Mouse (Mus musculus): Measurements from ENCODE around the gene Cacna1h. TPM values are rescaled to one million over a fixed set of nuclear protein-coding genes. Genes with fewer than 3 reads are reported as not detected.

The Cacna1h gene
- polyA plus RNA-seq, 1 experiment from 2014 or later = 4.4 TPM

- DNase-seq (ENCODE audit: low spot score) (peak; percentile 72), ATAC-seq (replicated peaks; ENCODE audit: low FRiP score) (peak; percentile 65)
- H3K4me2 ChIP-seq (ENCODE audit: low read depth, low read length, severe bottlenecking) = peak overlapping the region; percentile 97
- H3K4me3 ChIP-seq (ENCODE audit: low read depth, low read length) = peak overlapping the region; percentile 64
- peak overlapping the region; percentile 66 for H3K9ac ChIP-seq (ENCODE audit: low read length)
- WGBS = 0% methylated on average over 32 of the region's 40 CpGs
- H3K9me3 ChIP-seq (ENCODE audit: control insufficient read depth, low read length) = no peaks in the 10 kb centered on the region
- H3K27ac ChIP-seq (ENCODE audit: low read depth, low read length) = 0 out of 2 replicates have a peak overlapping the region, but pooled peaks have one; percentile 7
- H3K4me1 ChIP-seq (replicated peaks; ENCODE audit: control insufficient read depth, insufficient read depth, low read length) = peaks cover 16% of the 10 kb centered on the region
- H3K27me3 ChIP-seq (ENCODE audit: control insufficient read depth, insufficient read depth, low read length) = peaks cover 26% of the 10 kb centered on the region
- no peaks in the 10 kb centered on the region for H3K36me3 ChIP-seq (ENCODE audit: control insufficient read depth, insufficient read depth, low read length)
Observed at GRCm38 (mm10) chr17:25433223-25433616, 363 bp downstream of the Cacna1h start.

- under 1% methylated on average over 52 of the region's 53 CpGs for WGBS
- Histone ChIP-seq H3K4me1 (replicated peaks; ENCODE audit: control insufficient read depth, insufficient read depth, low read length) (peaks cover 17% of the 10 kb centered on the region), H3K9me3 (ENCODE audit: control insufficient read depth, low read length) (no peaks in the 10 kb centered on the region), H3K4me2 (ENCODE audit: low read depth, low read length, severe bottlenecking) (peak overlapping the region; percentile 97), H3K27ac (ENCODE audit: low read depth, low read length) (no peak overlapping the region), H3K9ac (ENCODE audit: low read length) (peak overlapping the region; percentile 66), H3K27me3 (ENCODE audit: control insufficient read depth, insufficient read depth, low read length) (peaks cover 26% of the 10 kb centered on the region), H3K4me3 (ENCODE audit: low read depth, low read length) (peak overlapping the region; percentile 64), H3K36me3 (ENCODE audit: control insufficient read depth, insufficient read depth, low read length) (no peaks in the 10 kb centered on the region)
- DNase-seq (ENCODE audit: low spot score) = peak; percentile 74
- ATAC-seq (replicated peaks; ENCODE audit: low FRiP score) = no peak
Observed at GRCm38 (mm10) chr17:25432433-25433181, 976 bp downstream of the Cacna1h start.

GRCm38 (mm10) chr17:25430534-25430933, 3.0 kb downstream of the Cacna1h start:
- 48% methylated on average over 8 of the region's 8 CpGs for WGBS
- Histone ChIP-seq H3K4me2 (ENCODE audit: low read depth, low read length, severe bottlenecking) (no peak overlapping the region), H3K9me3 (ENCODE audit: control insufficient read depth, low read length) (no peaks in the 10 kb centered on the region), H3K4me3 (ENCODE audit: low read depth, low read length) (no peak overlapping the region), H3K27ac (ENCODE audit: low read depth, low read length) (no peak overlapping the region), H3K36me3 (ENCODE audit: control insufficient read depth, insufficient read depth, low read length) (no peaks in the 10 kb centered on the region), H3K9ac (ENCODE audit: low read length) (no peak overlapping the region), H3K4me1 (replicated peaks; ENCODE audit: control insufficient read depth, insufficient read depth, low read length) (peaks cover 20% of the 10 kb centered on the region), H3K27me3 (ENCODE audit: control insufficient read depth, insufficient read depth, low read length) (peaks cover 24% of the 10 kb centered on the region)
- DNase-seq (ENCODE audit: low spot score) (no peak), ATAC-seq (replicated peaks; ENCODE audit: low FRiP score) (no peak)

- Histone ChIP-seq H3K27ac (ENCODE audit: low read depth, low read length) (no peak overlapping the region), H3K36me3 (ENCODE audit: control insufficient read depth, insufficient read depth, low read length) (no peaks in the 10 kb centered on the region), H3K4me3 (ENCODE audit: low read depth, low read length) (no peak overlapping the region), H3K9me3 (ENCODE audit: control insufficient read depth, low read length) (no peaks in the 10 kb centered on the region), H3K4me2 (ENCODE audit: low read depth, low read length, severe bottlenecking) (no peak overlapping the region), H3K4me1 (replicated peaks; ENCODE audit: control insufficient read depth, insufficient read depth, low read length) (peaks cover 20% of the 10 kb centered on the region), H3K9ac (ENCODE audit: low read length) (no peak overlapping the region), H3K27me3 (ENCODE audit: control insufficient read depth, insufficient read depth, low read length) (peaks cover 24% of the 10 kb centered on the region)
- WGBS = 54% methylated on average over 6 of the region's 6 CpGs
- DNase-seq (ENCODE audit: low spot score) (no peak), ATAC-seq (replicated peaks; ENCODE audit: low FRiP score) (no peak)
Observed at GRCm38 (mm10) chr17:25429886-25430285, 3.7 kb downstream of the Cacna1h start.

- WGBS = 68% methylated on average over 5 of the region's 5 CpGs
- Histone ChIP-seq H3K36me3 (ENCODE audit: control insufficient read depth, insufficient read depth, low read length) (no peaks in the 10 kb centered on the region), H3K4me3 (ENCODE audit: low read depth, low read length) (no peak overlapping the region), H3K27me3 (ENCODE audit: control insufficient read depth, insufficient read depth, low read length) (peaks cover 24% of the 10 kb centered on the region), H3K9me3 (ENCODE audit: control insufficient read depth, low read length) (no peaks in the 10 kb centered on the region), H3K4me1 (replicated peaks; ENCODE audit: control insufficient read depth, insufficient read depth, low read length) (peaks cover 18% of the 10 kb centered on the region), H3K27ac (ENCODE audit: low read depth, low read length) (no peak overlapping the region), H3K9ac (ENCODE audit: low read length) (no peak overlapping the region), H3K4me2 (ENCODE audit: low read depth, low read length, severe bottlenecking) (no peak overlapping the region)
- ATAC-seq (replicated peaks; ENCODE audit: low FRiP score) (no peak), DNase-seq (ENCODE audit: low spot score) (no peak)
Observed at GRCm38 (mm10) chr17:25429240-25429639, 4.3 kb downstream of the Cacna1h start.

GRCm38 (mm10) chr17:25427441-25427840, 6.1 kb downstream of the Cacna1h start:
- H3K27ac ChIP-seq (ENCODE audit: low read depth, low read length) = no peak overlapping the region
- WGBS = 48% methylated on average over 10 of the region's 10 CpGs
- DNase-seq (ENCODE audit: low spot score) (no peak), ATAC-seq (replicated peaks; ENCODE audit: low FRiP score) (no peak)
- no peak overlapping the region for H3K4me3 ChIP-seq (ENCODE audit: low read depth, low read length)
- H3K4me1 ChIP-seq (replicated peaks; ENCODE audit: control insufficient read depth, insufficient read depth, low read length) = peaks cover 12% of the 10 kb centered on the region
- no peaks in the 10 kb centered on the region for H3K36me3 ChIP-seq (ENCODE audit: control insufficient read depth, insufficient read depth, low read length)
- no peak overlapping the region for H3K4me2 ChIP-seq (ENCODE audit: low read depth, low read length, severe bottlenecking)
- peaks cover 16% of the 10 kb centered on the region for H3K27me3 ChIP-seq (ENCODE audit: control insufficient read depth, insufficient read depth, low read length)
- no peaks in the 10 kb centered on the region for H3K9me3 ChIP-seq (ENCODE audit: control insufficient read depth, low read length)
- H3K9ac ChIP-seq (ENCODE audit: low read length) = no peak overlapping the region

GRCm38 (mm10) chr17:25425996-25426395, 7.6 kb downstream of the Cacna1h start:
- 67% methylated on average over 2 of the region's 2 CpGs for WGBS
- ATAC-seq (replicated peaks; ENCODE audit: low FRiP score) = no peak
- no peaks in the 10 kb centered on the region for H3K9me3 ChIP-seq (ENCODE audit: control insufficient read depth, low read length)
- no peak overlapping the region for H3K4me2 ChIP-seq (ENCODE audit: low read depth, low read length, severe bottlenecking)
- no peak for DNase-seq (ENCODE audit: low spot score)
- H3K36me3 ChIP-seq (ENCODE audit: control insufficient read depth, insufficient read depth, low read length) = no peaks in the 10 kb centered on the region
- peaks cover 2% of the 10 kb centered on the region for H3K27me3 ChIP-seq (ENCODE audit: control insufficient read depth, insufficient read depth, low read length)
- no peak overlapping the region for H3K4me3 ChIP-seq (ENCODE audit: low read depth, low read length)
- H3K4me1 ChIP-seq (replicated peaks; ENCODE audit: control insufficient read depth, insufficient read depth, low read length) = peaks cover 5% of the 10 kb centered on the region
- no peak overlapping the region for H3K9ac ChIP-seq (ENCODE audit: low read length)
- no peak overlapping the region for H3K27ac ChIP-seq (ENCODE audit: low read depth, low read length)

GRCm38 (mm10) chr17:25424526-25425080, 9.0 kb downstream of the Cacna1h start:
- ATAC-seq (replicated peaks; ENCODE audit: low FRiP score) = no peak
- Histone ChIP-seq H3K36me3 (ENCODE audit: control insufficient read depth, insufficient read depth, low read length) (no peaks in the 10 kb centered on the region), H3K9me3 (ENCODE audit: control insufficient read depth, low read length) (no peaks in the 10 kb centered on the region), H3K27ac (ENCODE audit: low read depth, low read length) (no peak overlapping the region), H3K27me3 (ENCODE audit: control insufficient read depth, insufficient read depth, low read length) (no peaks in the 10 kb centered on the region), H3K4me2 (ENCODE audit: low read depth, low read length, severe bottlenecking) (no peak overlapping the region), H3K4me1 (replicated peaks; ENCODE audit: control insufficient read depth, insufficient read depth, low read length) (peaks cover 12% of the 10 kb centered on the region), H3K9ac (ENCODE audit: low read length) (no peak overlapping the region), H3K4me3 (ENCODE audit: low read depth, low read length) (no peak overlapping the region)
- 31% methylated on average over 8 of the region's 8 CpGs for WGBS
- DNase-seq (ENCODE audit: low spot score) = no peak

GRCm38 (mm10) chr17:25420998-25421397, 12.6 kb downstream of the Cacna1h start:
- Histone ChIP-seq H3K36me3 (ENCODE audit: control insufficient read depth, insufficient read depth, low read length) (no peaks in the 10 kb centered on the region), H3K9me3 (ENCODE audit: control insufficient read depth, low read length) (no peaks in the 10 kb centered on the region), H3K27ac (ENCODE audit: low read depth, low read length) (no peak overlapping the region), H3K4me3 (ENCODE audit: low read depth, low read length) (no peak overlapping the region), H3K9ac (ENCODE audit: low read length) (no peak overlapping the region), H3K4me1 (replicated peaks; ENCODE audit: control insufficient read depth, insufficient read depth, low read length) (peaks cover 30% of the 10 kb centered on the region), H3K4me2 (ENCODE audit: low read depth, low read length, severe bottlenecking) (no peak overlapping the region), H3K27me3 (ENCODE audit: control insufficient read depth, insufficient read depth, low read length) (no peaks in the 10 kb centered on the region)
- WGBS = 95% methylated on average over 3 of the region's 3 CpGs
- DNase-seq (ENCODE audit: low spot score) = no peak
- ATAC-seq (replicated peaks; ENCODE audit: low FRiP score) = no peak

All from forebrain, embryonic 11.5 days (tissue).